Mouse (Mus musculus) lung, postnatal 4 days (tissue): ENCODE measurements at regions not wholly inside any gene's neighbourhood (a gene's known extent, or its start where the extent isn't known, plus 50 kb on each side); places are given as distances from the start of the nearest gene placed in this dataset.

ENCODE experiments used
- DNase-seq, 2 experiments: peaks; one replicate each; pipeline ENCODE4 v3.0.0; 2021

DNA sequence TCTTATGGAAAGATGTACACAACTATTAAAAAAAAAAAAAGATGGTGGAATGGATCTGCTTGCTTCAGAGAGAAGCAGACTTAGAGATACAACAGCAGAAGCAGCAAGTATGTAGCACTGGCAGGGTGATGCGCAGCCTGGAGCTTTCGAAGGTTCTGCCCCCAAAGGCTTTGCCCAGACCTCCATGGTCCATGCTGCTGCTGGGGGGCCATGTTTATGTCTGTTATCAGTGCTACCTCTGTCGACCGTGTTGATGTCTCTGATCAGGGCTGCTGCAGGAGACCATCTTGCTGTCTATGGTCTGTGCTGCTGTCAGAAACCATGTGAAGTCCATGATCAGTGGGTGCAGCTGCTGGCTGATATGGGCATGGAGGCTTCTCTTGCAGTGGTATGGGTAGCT, 88.6 kb upstream of the Fam189a1 start:
- DNase-seq: no peak

DNA sequence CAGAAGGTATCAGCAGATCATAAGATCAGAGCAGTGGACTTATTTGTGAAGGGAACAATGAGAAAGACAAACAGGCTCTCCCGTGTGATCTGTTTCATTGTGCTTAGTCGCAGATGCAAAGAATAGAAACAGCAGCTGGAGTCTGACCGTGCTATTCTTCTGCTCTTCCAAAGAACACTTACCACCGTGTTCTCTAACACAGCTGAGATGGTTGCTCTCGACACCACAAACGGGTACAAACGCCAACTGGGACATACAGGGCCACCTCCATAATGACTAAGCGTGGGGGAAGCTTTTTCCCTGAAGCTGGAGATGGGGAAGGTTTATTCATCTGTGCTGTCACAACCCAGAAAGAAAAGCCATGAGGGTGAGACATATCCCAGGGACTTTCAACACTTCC, 84.8 kb upstream of the Fam189a1 start:
- no peak for DNase-seq

GRCm38 (mm10) chr7:65235701-65236100, 79.3 kb upstream of the Fam189a1 start:
- no peak for DNase-seq

DNA sequence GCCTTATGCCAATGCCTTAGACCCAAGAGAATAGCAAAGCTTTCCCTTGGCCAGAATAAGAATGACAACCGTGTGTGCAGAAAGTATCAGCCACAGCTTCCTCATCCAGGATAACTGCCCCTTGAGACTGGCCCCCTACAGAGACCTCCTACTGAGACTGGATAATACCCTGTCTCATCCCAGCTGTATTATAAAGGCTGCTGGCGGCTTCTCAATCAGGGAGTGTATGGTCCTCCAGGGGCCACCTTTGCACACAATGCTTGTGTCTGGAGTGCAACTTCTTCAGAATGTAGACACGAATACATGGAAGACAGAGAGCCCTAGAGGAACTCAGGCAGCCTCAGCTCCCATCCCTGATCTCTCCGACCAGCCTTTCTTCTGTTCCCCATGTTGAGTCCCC, 77.3 kb upstream of the Fam189a1 start:
- DNase-seq: no peak

DNA sequence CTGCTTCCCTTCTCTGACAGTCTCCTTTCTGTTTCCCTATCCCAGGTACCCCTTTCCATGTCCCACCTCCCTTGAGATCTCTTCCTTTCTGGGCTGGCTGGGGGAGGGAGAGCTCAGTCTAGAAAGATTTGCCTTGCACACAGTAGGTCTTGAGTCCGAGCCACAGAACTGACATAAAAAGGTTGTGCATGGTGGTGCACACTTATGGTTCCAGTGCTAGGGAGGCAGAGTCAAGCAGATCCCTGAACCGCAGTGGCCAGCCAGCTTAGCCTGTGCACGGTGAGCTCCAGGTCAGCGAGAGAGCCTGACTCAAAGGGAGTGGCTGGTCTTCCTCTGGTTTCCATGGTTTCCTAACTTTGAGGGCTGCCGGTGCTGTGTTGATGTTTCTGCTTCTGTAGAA, 72.9 kb upstream of the Fam189a1 start:
- no peak for DNase-seq

DNA sequence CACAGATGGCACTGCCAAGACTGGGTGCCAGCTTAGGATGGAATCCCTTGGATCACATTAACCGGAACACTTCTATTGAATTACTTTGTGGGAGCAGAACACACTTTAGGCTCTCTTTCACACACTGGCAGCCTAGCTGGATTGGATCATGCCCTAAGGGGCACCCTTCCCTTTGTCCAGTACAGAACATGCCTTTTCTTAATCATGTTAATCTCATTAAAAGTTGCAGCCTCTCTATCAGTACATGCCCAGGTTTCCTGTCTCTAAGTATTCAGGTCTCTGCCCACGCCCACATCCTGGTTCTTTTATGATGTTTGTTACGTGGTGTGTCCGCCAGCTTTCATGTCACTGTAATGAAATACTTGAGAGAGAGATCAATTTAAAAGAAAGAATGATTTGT, 69.8 kb upstream of the Fam189a1 start:
- no peak for DNase-seq

DNA sequence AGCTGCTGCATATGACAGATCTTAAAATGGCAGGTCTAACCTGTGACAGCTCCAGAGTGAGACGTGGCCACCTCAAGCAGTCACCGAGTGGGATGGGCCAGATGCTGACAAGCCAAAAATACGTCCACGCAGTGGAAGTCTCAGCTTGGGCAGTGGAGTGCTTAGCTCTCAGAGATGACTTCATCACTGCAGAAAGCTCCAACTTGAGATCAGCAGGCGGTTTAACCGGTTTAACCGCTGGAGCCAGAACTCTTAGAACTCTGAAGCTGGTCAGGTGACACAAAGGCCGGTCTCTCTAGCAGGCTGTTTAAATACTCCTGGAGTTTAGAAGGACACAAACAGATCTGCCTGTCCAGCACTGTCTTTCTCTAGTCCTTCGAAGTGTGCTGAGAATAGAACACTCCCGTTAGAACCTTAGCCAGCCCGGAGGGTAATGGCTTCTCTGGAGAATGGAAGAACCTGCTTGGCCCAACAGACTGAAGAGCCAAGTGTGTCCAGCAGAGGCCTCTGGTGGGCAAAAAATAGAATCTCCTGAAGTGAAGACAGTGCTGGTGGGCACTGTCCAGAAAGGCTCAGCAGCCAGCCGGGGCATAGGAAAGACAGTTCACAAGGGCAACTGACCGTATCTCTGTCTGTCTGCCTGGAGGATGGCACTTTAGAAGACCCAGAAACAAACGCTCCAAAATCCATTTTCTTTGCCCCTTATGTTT, 57.0 kb upstream of the Fam189a1 start:
- DNase-seq: peak; percentile 71 to 83

GRCm38 (mm10) chr7:65207240-65207639, 50.9 kb upstream of the Fam189a1 start:
- no peak for DNase-seq
